Mouse (Mus musculus) mouse embryonic stem cell (cell line): ENCODE data around the gene D930007J09Rik.

Experiments
- in situ Hi-C, 2 experiments: fragments of 300-500 bp; cut with MboI; formaldehyde crosslinking; loops; 1 replicate in 1 of 2; 3 replicates in 1 of 2; pipeline ENCODE4 v1.14.3; 2019 to 2020; ENCODE audit warnings: low sequenced_read_pairs in 2 of 2, low pct_unique_long_range_greater_than_20kb in 1 of 2, mixed read lengths in 1 of 2; ENCODE audit not compliant: unreplicated experiment in 1 of 2

D930007J09Rik gene

GRCm38 (mm10) chr13:32802259-32803081, at the start of gene D930007J09Rik:
D930007J09Rik (minus strand) TSS chr13:32802849.
- in situ Hi-C loops, result no loop called here

DNA sequence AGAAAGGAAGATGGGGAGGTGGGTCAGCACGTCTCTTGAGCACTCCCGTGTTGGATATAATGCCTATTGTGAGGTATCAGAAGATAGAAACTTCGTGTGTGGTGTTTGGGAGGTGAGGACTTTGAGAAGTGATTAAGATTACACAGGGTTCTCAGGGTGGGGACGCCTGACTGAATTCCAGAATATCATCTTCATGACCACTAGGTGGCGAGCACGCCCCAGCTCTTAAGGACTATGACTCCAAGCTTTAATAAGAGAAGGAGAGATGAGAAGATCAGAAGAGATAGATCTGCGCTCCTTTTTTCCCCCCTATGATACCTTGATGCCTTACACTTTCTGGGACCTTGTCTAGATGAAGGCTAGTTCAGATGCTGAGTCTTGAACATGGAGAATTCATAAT, 49.3 kb upstream of the D930007J09Rik start:
- in situ Hi-C loops, result no loop called here

- in situ Hi-C loops, result no loop called here
Measured at GRCm38 (mm10) chr13:32850668-32851404, 48.2 kb upstream of the D930007J09Rik start, which contains the start of gene Serpinb1a. Serpinb1a (minus strand) TSS chr13:32851185.

DNA sequence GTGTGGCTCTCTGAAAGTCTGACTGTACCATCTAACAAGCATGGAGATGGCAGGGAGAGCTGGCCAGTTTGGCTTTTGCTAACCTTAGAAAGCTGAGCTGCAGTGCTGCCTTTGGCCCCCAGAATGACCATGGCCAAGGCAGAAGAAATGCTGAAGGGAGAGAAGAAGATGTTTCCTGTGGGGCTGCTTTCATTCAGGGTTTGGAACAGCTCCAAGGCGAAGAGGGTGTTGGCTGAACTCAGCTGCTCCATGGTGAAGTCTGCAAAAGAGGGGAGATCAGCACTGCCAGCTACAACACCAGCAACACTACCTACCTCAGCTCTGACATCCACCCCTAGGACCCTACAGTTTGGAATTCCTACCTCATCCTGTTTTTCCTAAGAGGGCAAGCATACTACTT, 47.5 kb upstream of the D930007J09Rik start:
- in situ Hi-C loops, result no loop called here

DNA sequence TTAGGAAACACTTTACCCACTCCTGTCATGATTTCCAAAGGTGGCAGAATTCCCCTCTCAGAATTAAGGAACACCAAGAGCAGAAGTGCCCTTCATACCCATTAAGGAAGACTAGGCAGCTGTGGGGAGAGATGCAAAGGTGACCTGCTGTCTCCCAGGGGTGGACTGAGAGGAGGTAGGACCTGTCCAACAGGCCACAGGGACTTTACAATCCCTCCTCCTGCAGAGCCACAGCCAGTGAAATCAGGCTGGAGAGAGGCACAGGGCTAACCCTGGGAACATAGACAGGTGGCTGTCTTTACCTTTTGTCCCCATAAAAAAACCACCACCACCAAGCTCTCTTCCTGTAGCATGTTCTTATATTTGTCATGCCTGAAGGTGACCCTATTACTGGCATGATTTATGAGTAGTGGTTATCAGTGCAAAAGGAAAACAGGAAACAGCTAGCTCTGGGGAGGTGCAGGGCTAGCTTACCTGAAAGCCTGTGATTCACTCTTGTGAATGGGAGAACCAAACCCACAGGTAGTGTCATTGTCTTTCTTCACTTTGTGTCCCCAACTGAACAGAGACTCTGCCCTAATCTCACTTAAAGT, 47.0 kb upstream of the D930007J09Rik start:
- in situ Hi-C loops, result no loop called here

DNA sequence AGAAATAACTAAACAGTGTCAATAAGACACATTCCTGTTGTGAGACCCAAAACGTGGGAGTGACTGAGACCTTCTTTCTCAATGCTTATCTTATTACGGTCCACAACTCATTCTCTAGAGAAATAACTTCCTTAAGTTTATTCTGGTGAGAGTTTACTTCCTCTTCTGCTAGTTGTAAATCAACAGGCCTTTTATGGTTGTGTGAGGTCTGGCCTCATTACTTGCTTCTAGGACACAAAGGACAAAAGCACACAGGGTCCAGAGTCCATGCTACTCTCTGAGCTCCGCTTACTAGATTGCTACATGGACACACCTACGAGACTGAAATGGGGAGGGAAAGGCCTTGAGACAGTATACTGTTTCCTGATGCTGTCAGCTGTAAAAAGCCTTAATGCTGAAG, 46.4 kb upstream of the D930007J09Rik start:
- in situ Hi-C loops, result no loop called here

- in situ Hi-C loops, result no loop called here
Measured at GRCm38 (mm10) chr13:32846221-32846620, 43.6 kb upstream of the D930007J09Rik start.

- in situ Hi-C loops, result no loop called here
Measured at GRCm38 (mm10) chr13:32841349-32841748, 38.7 kb upstream of the D930007J09Rik start.

- in situ Hi-C loops, result no loop called here
Measured at GRCm38 (mm10) chr13:32839314-32839713, 36.7 kb upstream of the D930007J09Rik start.

GRCm38 (mm10) chr13:32834513-32834912, 31.9 kb upstream of the D930007J09Rik start:
- in situ Hi-C loops, result no loop called here

DNA sequence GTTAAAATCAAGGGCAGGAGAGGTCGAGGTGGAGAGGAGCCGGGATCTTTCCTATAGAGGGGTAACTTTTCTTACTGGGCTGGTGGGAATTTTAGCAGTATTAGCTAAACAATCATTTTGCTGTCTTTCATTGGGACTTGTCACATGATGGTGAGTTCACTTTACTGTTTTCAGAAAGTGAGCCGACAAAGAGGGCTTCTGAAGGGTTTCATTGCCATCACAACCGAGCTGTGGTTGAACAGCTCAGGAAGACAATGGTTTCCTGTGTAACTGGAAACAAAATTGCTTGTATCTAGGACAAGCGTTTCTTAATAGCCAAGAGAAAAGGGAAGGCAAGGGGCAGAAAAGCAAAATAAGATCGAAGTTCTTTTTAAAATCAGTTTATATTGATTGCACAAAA, 30.6 kb upstream of the D930007J09Rik start:
- in situ Hi-C loops, result no loop called here

DNA sequence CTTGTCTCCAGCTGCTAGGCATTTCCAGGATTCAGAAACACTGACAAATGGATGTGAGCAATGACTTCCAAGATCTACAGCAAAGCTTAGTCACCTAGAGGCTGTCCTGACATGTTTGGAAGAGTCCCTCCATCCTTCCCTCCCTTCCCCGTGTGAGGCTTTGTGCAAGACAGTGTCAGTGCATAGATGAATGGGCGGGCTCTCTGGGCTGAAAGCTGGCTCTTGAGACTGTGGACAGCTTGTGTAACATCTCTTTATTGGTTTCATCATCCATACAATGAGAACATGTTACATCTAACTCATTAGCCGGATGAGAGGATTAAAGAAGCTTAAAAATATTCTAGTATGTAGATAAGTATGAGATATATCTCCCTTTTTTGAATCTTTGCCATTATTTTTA, 30.1 kb upstream of the D930007J09Rik start:
- in situ Hi-C loops, result no loop called here

- in situ Hi-C loops, result no loop called here
Measured at GRCm38 (mm10) chr13:32831505-32832273, 29.0 kb upstream of the D930007J09Rik start.

- in situ Hi-C loops, result no loop called here
Measured at GRCm38 (mm10) chr13:32828886-32829285, 26.2 kb upstream of the D930007J09Rik start.

GRCm38 (mm10) chr13:32827951-32828350, 25.3 kb upstream of the D930007J09Rik start:
- in situ Hi-C loops, result no loop called here

- in situ Hi-C loops, result no loop called here
Measured at GRCm38 (mm10) chr13:32827111-32827822, 24.6 kb upstream of the D930007J09Rik start.

GRCm38 (mm10) chr13:32825546-32825945, 22.9 kb upstream of the D930007J09Rik start:
- in situ Hi-C loops, result no loop called here
